Mouse (Mus musculus): ENCODE results near the gene Gpr35. TPM values are rescaled to one million over a fixed set of nuclear protein-coding genes. Genes with fewer than 3 reads are reported as not detected.
"Not testable (repeated sequence)": the region's sequence is repeated elsewhere in the genome, so short reads cannot be mapped to it uniquely, and the experiment has no call there.

The Gpr35 gene
- polyA plus RNA-seq, 1 experiment from 2014 or later, result 8.9 TPM

GRCm38 (mm10) chr1:92970791-92971190 is 20.1 kb downstream of the Gpr35 start:
- WGBS, result 92% methylated on average over 6 of the region's 6 CpGs
- ATAC-seq; H3K27me3 ChIP-seq (replicated peaks); H3K36me3 ChIP-seq; H3K27ac ChIP-seq; H3K9ac ChIP-seq; H3K4me3 ChIP-seq (replicated peaks); H3K4me1 ChIP-seq (replicated peaks); H3K4me2 ChIP-seq (replicated peaks); H3K9me3 ChIP-seq: not testable (repeated sequence)

GRCm38 (mm10) chr1:92971879-92972795 is 21.5 kb downstream of the Gpr35 start:
- H3K27me3 ChIP-seq (replicated peaks), result no peaks in the 10 kb centered on the region
- WGBS, result 76% methylated on average over 7 of the region's 7 CpGs
- ATAC-seq, result no peak

GRCm38 (mm10) chr1:92972854-92973253 is 22.2 kb downstream of the Gpr35 start:
- no peak overlapping the region for H3K4me2 ChIP-seq (replicated peaks)
- H3K9ac ChIP-seq, result no peak overlapping the region
- no peaks in the 10 kb centered on the region for H3K27me3 ChIP-seq (replicated peaks)
- H3K36me3 ChIP-seq, result no peaks in the 10 kb centered on the region
- no peaks in the 10 kb centered on the region for H3K9me3 ChIP-seq
- peak; percentile 40; the same call in 1 of the 2 replicates for ATAC-seq
- WGBS, result 70% methylated on average over 1 of the region's 1 CpGs
- no peak overlapping the region for H3K4me3 ChIP-seq (replicated peaks)
- no peak overlapping the region for H3K27ac ChIP-seq
- no peaks in the 10 kb centered on the region for H3K4me1 ChIP-seq (replicated peaks)

More at GRCm38 (mm10) chr1:92971879-92972795, 21.5 kb downstream of the Gpr35 start:
- no peaks in the 10 kb centered on the region for H3K4me1 ChIP-seq (replicated peaks)
- H3K36me3 ChIP-seq, result no peaks in the 10 kb centered on the region
- no peak overlapping the region for H3K9ac ChIP-seq
- no peak overlapping the region for H3K4me3 ChIP-seq (replicated peaks)
- H3K27ac ChIP-seq, result no peak overlapping the region
- no peak overlapping the region for H3K4me2 ChIP-seq (replicated peaks)
- no peaks in the 10 kb centered on the region for H3K9me3 ChIP-seq

GRCm38 (mm10) chr1:92976141-92976566 is 25.5 kb downstream of the Gpr35 start:
- Histone ChIP-seq H3K4me2 (replicated peaks) (no peak overlapping the region), H3K9ac (no peak overlapping the region), H3K27ac (0 out of 2 replicates have a peak overlapping the region, but pooled peaks have one; percentile 13), H3K4me3 (replicated peaks) (no peak overlapping the region), H3K36me3 (no peaks in the 10 kb centered on the region), H3K9me3 (no peaks in the 10 kb centered on the region), H3K27me3 (replicated peaks) (no peaks in the 10 kb centered on the region), H3K4me1 (replicated peaks) (peaks cover 10% of the 10 kb centered on the region; the same call in 1 of the 2 replicates)
- peak; percentile 57 for ATAC-seq
- WGBS, result 41% methylated on average over 6 of the region's 6 CpGs

- H3K9me3 ChIP-seq, result no peaks in the 10 kb centered on the region
- H3K36me3 ChIP-seq, result no peaks in the 10 kb centered on the region
- 44% methylated on average over 7 of the region's 7 CpGs for WGBS
- H3K4me3 ChIP-seq (replicated peaks), result no peak overlapping the region
- 0 out of 2 replicates have a peak overlapping the region, but pooled peaks have one; percentile 11 for H3K4me2 ChIP-seq (replicated peaks)
- peaks cover 10% of the 10 kb centered on the region; the same call in 1 of the 2 replicates for H3K4me1 ChIP-seq (replicated peaks)
- ATAC-seq, result no peak
- no peaks in the 10 kb centered on the region for H3K27me3 ChIP-seq (replicated peaks)
- 0 out of 2 replicates have a peak overlapping the region, but pooled peaks have one; percentile 22 for H3K27ac ChIP-seq
- H3K9ac ChIP-seq, result no peak overlapping the region
These were observed 28.0 kb downstream of the Gpr35 start for GRCm38 (mm10) chr1:92978645-92979044.

GRCm38 (mm10) chr1:92979073-92979602 is 28.5 kb downstream of the Gpr35 start:
- ATAC-seq, result peak; percentile 22; the same call in 1 of the 2 replicates
- no peaks in the 10 kb centered on the region for H3K27me3 ChIP-seq (replicated peaks)
- WGBS, result 29% methylated on average over 11 of the region's 11 CpGs
- H3K4me2 ChIP-seq (replicated peaks), result 0 out of 2 replicates have a peak overlapping the region, but pooled peaks have one; percentile 11
- H3K9ac ChIP-seq, result no peak overlapping the region
- peaks cover 10% of the 10 kb centered on the region; the same call in 1 of the 2 replicates for H3K4me1 ChIP-seq (replicated peaks)
- H3K4me3 ChIP-seq (replicated peaks), result no peak overlapping the region
- H3K27ac ChIP-seq, result 0 out of 2 replicates have a peak overlapping the region, but pooled peaks have one; percentile 22
- H3K9me3 ChIP-seq, result no peaks in the 10 kb centered on the region
- H3K36me3 ChIP-seq, result no peaks in the 10 kb centered on the region

GRCm38 (mm10) chr1:92981056-92981845 is 30.6 kb downstream of the Gpr35 start:
- Histone ChIP-seq H3K36me3 (no peaks in the 10 kb centered on the region), H3K27me3 (replicated peaks) (no peaks in the 10 kb centered on the region), H3K4me2 (replicated peaks) (no peak overlapping the region), H3K27ac (no peak overlapping the region), H3K9me3 (no peaks in the 10 kb centered on the region), H3K4me1 (replicated peaks) (peaks cover 10% of the 10 kb centered on the region; the same call in 1 of the 2 replicates), H3K4me3 (replicated peaks) (no peak overlapping the region), H3K9ac (no peak overlapping the region)
- no peak for ATAC-seq
- WGBS, result 77% methylated on average over 7 of the region's 7 CpGs

- H3K9ac ChIP-seq, result no peak overlapping the region
- no peak overlapping the region for H3K4me3 ChIP-seq (replicated peaks)
- no peak overlapping the region for H3K27ac ChIP-seq
- no peak for ATAC-seq
- no peaks in the 10 kb centered on the region for H3K9me3 ChIP-seq
- H3K4me1 ChIP-seq (replicated peaks), result peaks cover 10% of the 10 kb centered on the region; the same call in 1 of the 2 replicates
- H3K36me3 ChIP-seq, result no peaks in the 10 kb centered on the region
- no peaks in the 10 kb centered on the region for H3K27me3 ChIP-seq (replicated peaks)
- H3K4me2 ChIP-seq (replicated peaks), result no peak overlapping the region
- 91% methylated on average over 17 of the region's 17 CpGs for WGBS
These were observed 32.4 kb downstream of the Gpr35 start for GRCm38 (mm10) chr1:92982931-92983605.

GRCm38 (mm10) chr1:92984999-92985398 is 34.3 kb downstream of the Gpr35 start:
- Histone ChIP-seq H3K27ac (no peak overlapping the region), H3K36me3 (no peaks in the 10 kb centered on the region), H3K27me3 (replicated peaks) (no peaks in the 10 kb centered on the region), H3K4me3 (replicated peaks) (no peak overlapping the region), H3K9ac (no peak overlapping the region), H3K4me2 (replicated peaks) (no peak overlapping the region), H3K9me3 (no peaks in the 10 kb centered on the region), H3K4me1 (replicated peaks) (no peaks in the 10 kb centered on the region)
- ATAC-seq, result no peak
- WGBS, result 88% methylated on average over 5 of the region's 5 CpGs

GRCm38 (mm10) chr1:92988894-92989293 is 38.2 kb downstream of the Gpr35 start:
- no peak overlapping the region for H3K4me3 ChIP-seq (replicated peaks)
- no peaks in the 10 kb centered on the region for H3K36me3 ChIP-seq
- no peaks in the 10 kb centered on the region for H3K4me1 ChIP-seq (replicated peaks)
- 36% methylated on average over 4 of the region's 4 CpGs for WGBS
- H3K4me2 ChIP-seq (replicated peaks), result no peak overlapping the region
- no peak overlapping the region for H3K9ac ChIP-seq
- H3K27ac ChIP-seq, result no peak overlapping the region
- ATAC-seq, result peak; percentile 56; the same call in 1 of the 2 replicates
- H3K9me3 ChIP-seq, result no peaks in the 10 kb centered on the region
- H3K27me3 ChIP-seq (replicated peaks), result no peaks in the 10 kb centered on the region

- H3K27me3 ChIP-seq (replicated peaks), result no peaks in the 10 kb centered on the region
- H3K9ac ChIP-seq, result no peak overlapping the region
- H3K4me2 ChIP-seq (replicated peaks), result no peak overlapping the region
- no peaks in the 10 kb centered on the region for H3K9me3 ChIP-seq
- WGBS, result 52% methylated on average over 4 of the region's 4 CpGs
- H3K36me3 ChIP-seq, result no peaks in the 10 kb centered on the region
- H3K27ac ChIP-seq, result no peak overlapping the region
- ATAC-seq, result 0 out of 2 replicates have a peak, but pooled peaks have one; percentile 42
- no peak overlapping the region for H3K4me3 ChIP-seq (replicated peaks)
- no peaks in the 10 kb centered on the region for H3K4me1 ChIP-seq (replicated peaks)
These were observed 39.2 kb downstream of the Gpr35 start for GRCm38 (mm10) chr1:92989891-92990290.

Data from intestine, embryonic 15.5 days (tissue).